Mouse (Mus musculus) neural tube, embryonic 15.5 days (tissue): ENCODE data around the gene Hmgn1. TPM values are rescaled to one million over a fixed set of nuclear protein-coding genes. Genes with fewer than 3 reads are reported as not detected.

Experiments
- ATAC-seq: fragments of 200-750 bp; cut with Nextera tagmentation; 2 replicates; pipeline ENCODE4 v1.8.0; 2017; ENCODE audit warnings: mild to moderate bottlenecking, moderate TSS enrichment, moderate library complexity; ENCODE audit not compliant: low FRiP score
- H3K27ac ChIP-seq: fragments of 300-500 bp; sonication (generic); replicated peaks from 2 replicates; pipeline ENCODE4 v1.5.1; 2015; ENCODE audit warnings: mild to moderate bottlenecking, inconsistent platforms
- H3K27me3 ChIP-seq: fragments of 300-500 bp; sonication (generic); replicated peaks from 2 replicates; pipeline ENCODE4 v1.6.1; 2015; ENCODE audit warnings: inconsistent platforms
- H3K36me3 ChIP-seq: fragments of 300-500 bp; sonication (generic); 2 replicates; pipeline ENCODE4 v1.6.1; 2015; ENCODE audit warnings: inconsistent platforms
- H3K4me1 ChIP-seq: fragments of 300-500 bp; sonication (generic); 2 replicates; pipeline ENCODE4 v1.6.1; 2015; ENCODE audit warnings: inconsistent platforms
- H3K4me2 ChIP-seq: fragments of 300-500 bp; sonication (generic); 2 replicates; pipeline ENCODE4 v1.6.1; 2015; ENCODE audit warnings: inconsistent platforms, mild to moderate bottlenecking, moderate library complexity
- H3K4me3 ChIP-seq: fragments of 300-500 bp; sonication (generic); replicated peaks from 2 replicates; pipeline ENCODE4 v1.5.1; 2015; ENCODE audit warnings: mild to moderate bottlenecking, inconsistent platforms
- H3K9ac ChIP-seq: fragments of 300-500 bp; sonication (generic); replicated peaks from 2 replicates; pipeline ENCODE4 v1.6.1; 2015; ENCODE audit warnings: mild to moderate bottlenecking, inconsistent platforms
- H3K9me3 ChIP-seq: fragments of 300-500 bp; sonication (generic); replicated peaks from 2 replicates; pipeline ENCODE4 v1.6.1; 2016; ENCODE audit warnings: inconsistent platforms
- WGBS: fragments of 180-500 bp; shearing (Covaris S2); methylation state at CpG from one replicate; pipeline ENCODE4 v1.1.7; 2015; ENCODE audit warnings: mixed read lengths; 5-methylcytosine and 5-hydroxymethylcytosine counted together
- polyA plus RNA-seq: library from polyadenylated mRNA; unstranded; fragments of >200 nt; fragmentation: Nextera tagmentation; extraction: Ambion mirVana; gene quantifications from 2 replicates; pipeline ENCODE4 v1.2.1, GENCODE M21; 2015

The Hmgn1 gene
- polyA plus RNA-seq, 1 experiment from 2014 or later: 273 TPM

DNA sequence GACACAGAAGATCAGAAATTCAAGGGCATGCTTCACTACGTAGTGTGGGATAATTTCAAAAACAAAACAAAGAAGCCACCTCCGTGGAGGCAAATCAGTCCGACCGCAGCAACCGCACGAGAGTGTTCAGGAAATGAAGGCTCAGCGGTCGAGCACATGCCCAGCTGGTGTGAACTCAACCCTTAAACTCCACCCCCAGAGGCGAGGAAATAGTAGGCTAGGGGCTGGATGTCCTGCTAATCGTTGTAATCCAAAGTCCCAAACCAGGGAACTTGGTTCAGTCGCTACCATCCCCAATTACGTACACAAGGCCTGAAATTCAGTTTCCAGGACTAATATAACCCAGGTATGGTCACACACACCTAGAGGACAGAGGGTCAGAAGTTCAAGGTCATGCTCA, 40.5 kb downstream of the Hmgn1 start:
- Histone ChIP-seq H3K27ac (no peak overlapping the region), H3K27me3 (no peaks in the 10 kb centered on the region), H3K9ac (no peak overlapping the region), H3K4me2 (no peak overlapping the region), H3K4me3 (no peak overlapping the region), H3K36me3 (no peaks in the 10 kb centered on the region), H3K4me1 (peaks cover 11% of the 10 kb centered on the region), H3K9me3 (no peaks in the 10 kb centered on the region)
- no peak for ATAC-seq
- WGBS: 80% methylated on average over 12 of the region's 12 CpGs

DNA sequence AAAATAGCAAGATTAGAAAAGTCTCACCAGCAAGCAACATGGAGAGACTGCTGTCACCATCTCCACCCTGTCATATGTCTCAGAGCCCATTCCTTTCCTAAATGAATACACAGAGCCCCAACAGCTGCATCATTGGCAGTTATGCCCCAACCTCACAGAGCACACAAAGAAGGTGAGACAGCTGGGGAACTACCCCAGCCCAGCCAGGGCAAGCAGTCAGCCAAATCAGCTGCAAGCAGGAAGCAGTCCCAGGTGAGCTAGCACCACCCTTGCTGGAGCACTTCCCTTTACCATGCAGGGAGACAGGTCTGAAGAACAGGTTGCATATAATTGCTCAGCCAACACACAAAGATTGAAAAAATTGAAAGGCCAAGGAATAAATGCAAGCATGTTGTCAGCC, 41.9 kb downstream of the Hmgn1 start:
- no peak for ATAC-seq
- Histone ChIP-seq H3K27me3 (no peaks in the 10 kb centered on the region), H3K4me3 (no peak overlapping the region), H3K36me3 (peaks cover 1% of the 10 kb centered on the region; the same call in 1 of the 2 replicates), H3K4me2 (no peak overlapping the region), H3K9ac (no peak overlapping the region), H3K9me3 (no peaks in the 10 kb centered on the region), H3K4me1 (peaks cover 18% of the 10 kb centered on the region), H3K27ac (no peak overlapping the region)

DNA sequence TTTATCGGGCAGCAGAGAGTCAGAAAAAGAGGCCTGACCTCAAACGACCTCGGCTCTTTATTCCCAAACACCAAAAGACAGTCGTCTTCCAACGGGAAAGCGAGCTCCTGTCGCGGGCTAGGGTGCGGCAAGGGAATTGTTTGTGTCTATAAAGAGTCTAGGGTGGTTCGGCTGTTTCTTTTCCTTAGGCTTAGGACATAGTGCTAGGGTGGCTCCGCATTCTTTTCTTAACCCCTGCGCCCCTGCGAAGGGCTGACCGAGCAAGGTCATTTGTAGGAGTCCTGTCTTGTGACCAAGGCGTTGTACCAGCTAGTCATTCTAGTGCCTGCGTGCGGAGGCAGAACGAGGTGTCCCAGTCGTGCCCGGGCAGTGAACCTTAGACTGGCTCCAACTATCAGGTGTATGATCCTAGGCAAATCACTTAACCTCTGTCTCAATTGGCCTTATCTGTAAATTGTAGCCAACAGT, 44.3 kb downstream of the Hmgn1 start:
- peaks cover 33% of the 10 kb centered on the region for H3K4me1 ChIP-seq
- WGBS: 3% methylated on average over 20 of the region's 20 CpGs
- ATAC-seq: no peak

DNA sequence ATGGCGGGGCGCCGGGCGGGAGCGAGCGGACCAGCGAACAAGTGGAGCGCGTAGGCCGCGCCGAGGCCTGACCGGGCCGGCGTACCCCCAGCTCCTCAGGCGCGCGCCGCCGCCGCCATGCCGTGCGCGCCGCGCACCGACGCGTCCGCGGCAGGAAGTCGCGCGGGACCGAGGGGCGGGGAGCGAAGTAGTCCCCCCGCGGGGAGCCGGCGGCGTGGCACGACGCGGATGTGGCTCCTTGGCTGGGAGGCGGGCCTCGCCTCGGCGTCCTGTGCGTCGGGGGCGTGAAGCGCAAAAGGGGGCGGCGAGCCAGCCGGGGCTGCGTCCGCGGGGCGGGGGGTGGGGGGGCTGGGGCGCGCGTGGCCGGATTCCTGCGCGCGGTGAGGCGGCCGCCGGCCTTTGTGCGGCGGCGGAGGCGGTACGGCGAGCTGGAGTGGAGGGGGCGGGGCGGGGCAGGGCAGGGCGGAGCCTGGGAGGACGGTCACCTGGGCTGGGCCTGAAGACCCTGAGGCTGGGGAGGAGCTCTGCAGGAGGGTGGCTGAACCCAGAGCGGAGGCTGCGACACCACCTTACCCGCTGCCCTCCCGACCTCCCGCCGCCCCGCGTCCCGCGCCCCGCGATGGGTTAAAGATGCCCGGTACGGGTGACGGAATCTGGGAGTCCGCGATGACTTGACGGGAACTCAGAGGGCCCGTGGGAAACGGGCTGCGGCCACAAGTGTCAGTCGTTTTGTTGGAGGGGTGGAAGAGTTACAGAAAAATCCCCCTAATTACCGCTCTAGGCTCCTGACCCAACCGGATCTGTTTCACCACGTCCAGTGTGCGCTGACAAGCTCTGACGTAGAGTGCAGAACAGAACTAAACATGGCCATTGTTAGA, 45.0 kb downstream of the Hmgn1 start, which contains the start of gene Brwd1:
Gene Brwd1, minus strand, starts transcription at position 226 of the 878 bp plus-strand sequence.
- H3K4me2 ChIP-seq: peak within 1 kb of the TSS; percentile 67
- H3K4me1 ChIP-seq: peaks cover 34% of the 10 kb centered on the region
- H3K9me3 ChIP-seq: no peaks in the 10 kb centered on the region
- WGBS: under 1% methylated on average over 85 of the region's 107 CpGs
- peak within 1 kb of the TSS; percentile 98 for H3K27ac ChIP-seq
- H3K9ac ChIP-seq: peak within 1 kb of the TSS; percentile 96
- H3K4me3 ChIP-seq: peak within 1 kb of the TSS; percentile 96
- H3K36me3 ChIP-seq: peaks cover 24% of the 10 kb centered on the region
- peak; percentile 87 for ATAC-seq
- H3K27me3 ChIP-seq: no peaks in the 10 kb centered on the region

More for the DNA sequence above, 44.3 kb downstream of the Hmgn1 start:
- Histone ChIP-seq H3K9ac (peak overlapping the region; percentile 96), H3K36me3 (peaks cover 21% of the 10 kb centered on the region), H3K4me2 (peak overlapping the region; percentile 67), H3K27ac (peak overlapping the region; percentile 98), H3K9me3 (no peaks in the 10 kb centered on the region), H3K4me3 (peak overlapping the region; percentile 96), H3K27me3 (no peaks in the 10 kb centered on the region)

DNA sequence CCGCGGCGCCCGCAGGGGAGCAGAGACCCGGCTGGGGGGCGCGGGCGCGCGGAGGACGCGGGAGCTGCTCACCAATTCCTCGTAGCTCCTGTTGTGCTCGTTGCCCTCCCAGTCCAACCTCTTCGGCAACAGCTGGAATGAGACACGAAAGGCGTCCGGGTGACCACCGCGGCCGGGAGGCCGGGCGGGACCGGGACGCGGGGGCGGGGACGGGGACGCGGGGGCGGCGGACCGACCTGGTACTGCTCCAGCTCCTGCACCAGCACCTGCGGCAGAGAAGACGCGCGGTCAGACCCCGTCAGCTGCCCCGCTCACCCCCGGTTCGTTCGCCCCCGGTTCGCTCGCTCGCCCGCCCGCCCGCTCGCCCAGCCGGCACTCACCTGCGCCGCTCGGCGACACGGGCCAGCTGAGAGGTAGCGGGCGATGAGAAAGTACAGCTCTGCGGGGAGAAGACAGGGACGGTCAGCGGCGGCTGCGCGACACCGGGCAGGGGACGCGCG, 45.7 kb downstream of the Hmgn1 start:
- peak; percentile 32 for ATAC-seq
- H3K36me3 ChIP-seq: peaks cover 26% of the 10 kb centered on the region
- H3K9ac ChIP-seq: peak overlapping the region; percentile 96
- H3K27ac ChIP-seq: peak overlapping the region; percentile 98
- H3K4me2 ChIP-seq: peak overlapping the region; percentile 67
- WGBS: under 1% methylated on average over 63 of the region's 68 CpGs
- peaks cover 39% of the 10 kb centered on the region for H3K4me1 ChIP-seq
- H3K9me3 ChIP-seq: no peaks in the 10 kb centered on the region
- no peaks in the 10 kb centered on the region for H3K27me3 ChIP-seq
- peak overlapping the region; percentile 96 for H3K4me3 ChIP-seq

DNA sequence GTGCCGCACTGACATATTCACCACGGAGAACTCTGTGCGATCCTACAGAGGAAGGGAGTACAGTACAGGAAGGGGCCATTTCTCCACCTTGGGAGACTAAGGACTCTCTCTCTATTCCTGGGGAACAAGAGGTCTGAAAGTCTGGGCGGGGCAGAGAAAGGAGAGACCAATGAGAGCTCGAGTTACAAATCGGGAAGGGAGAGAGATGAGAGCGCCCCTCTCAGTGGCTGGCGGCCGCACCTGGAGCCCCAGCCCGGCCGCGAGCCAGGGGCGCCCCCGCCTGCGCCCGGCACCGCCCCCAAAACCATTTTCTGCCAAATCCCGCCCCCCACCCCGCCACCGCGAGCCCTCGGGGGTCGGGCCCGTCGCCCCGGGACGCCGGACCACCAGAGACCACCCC, 46.2 kb downstream of the Hmgn1 start:
- Histone ChIP-seq H3K27ac (peak overlapping the region; percentile 98), H3K4me2 (peak overlapping the region; percentile 67), H3K9ac (peak overlapping the region; percentile 96), H3K27me3 (no peaks in the 10 kb centered on the region), H3K9me3 (no peaks in the 10 kb centered on the region), H3K36me3 (peaks cover 27% of the 10 kb centered on the region), H3K4me1 (peaks cover 39% of the 10 kb centered on the region), H3K4me3 (peak overlapping the region; percentile 96)
- peak; percentile 87 for ATAC-seq
- WGBS: under 1% methylated on average over 22 of the region's 28 CpGs

DNA sequence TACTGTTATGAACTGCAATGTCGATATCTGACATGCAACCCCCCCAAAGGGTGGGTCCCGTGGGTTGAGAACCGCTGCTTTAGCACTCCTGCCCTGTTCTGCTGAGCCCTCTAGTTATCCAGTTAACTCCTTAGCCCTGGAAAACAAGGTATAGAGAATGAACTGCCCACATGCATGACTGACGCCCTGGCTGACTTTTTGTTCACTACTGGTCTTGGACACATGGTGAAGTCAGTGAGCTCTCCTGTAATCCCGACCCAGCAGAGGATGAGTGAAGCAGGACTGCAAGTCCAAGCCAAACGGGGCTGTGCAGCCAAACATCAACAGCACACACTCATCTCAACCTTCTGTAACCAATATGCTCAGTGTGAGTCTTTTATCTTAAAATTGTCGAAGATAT, 47.0 kb downstream of the Hmgn1 start:
- peaks cover 42% of the 10 kb centered on the region for H3K4me1 ChIP-seq
- ATAC-seq: no peak
- peak overlapping the region; percentile 96; the same call in 1 of the 2 replicates for H3K4me3 ChIP-seq
- no peaks in the 10 kb centered on the region for H3K9me3 ChIP-seq
- H3K4me2 ChIP-seq: peak overlapping the region; percentile 67
- WGBS: 88% methylated on average over 7 of the region's 7 CpGs
- 0 out of 2 replicates have a peak overlapping the region, but pooled peaks have one; percentile 98 for H3K27ac ChIP-seq
- peaks cover 35% of the 10 kb centered on the region for H3K36me3 ChIP-seq
- H3K27me3 ChIP-seq: no peaks in the 10 kb centered on the region
- no peak overlapping the region for H3K9ac ChIP-seq

Other genes with a start within 250 kb of the Hmgn1 start
- gene Psmg1, start 136.8 kb downstream of the Hmgn1 start, polyA plus RNA-seq: 72.0 and 74.6 TPM in 2 replicates
- gene Brwd1, start 45.2 kb downstream of the Hmgn1 start, polyA plus RNA-seq: 199 and 230 TPM in 2 replicates
- 169 and 199 TPM in 2 replicates for gene Wrb, start 17.7 kb upstream of the Hmgn1 start, polyA plus RNA-seq
- 1.7 and 1.9 TPM in 2 replicates for gene Lca5l, start 64.5 kb upstream of the Hmgn1 start, polyA plus RNA-seq
- gene Sh3bgr, start 72.7 kb upstream of the Hmgn1 start, polyA plus RNA-seq: 6.1 and 6.7 TPM in 2 replicates
- gene B3galt5, start 108.1 kb upstream of the Hmgn1 start, polyA plus RNA-seq: 6.2 and 6.6 TPM in 2 replicates